8 mouse cellular contexts compared by ENCODE assay signal in the genomic region with DNA sequence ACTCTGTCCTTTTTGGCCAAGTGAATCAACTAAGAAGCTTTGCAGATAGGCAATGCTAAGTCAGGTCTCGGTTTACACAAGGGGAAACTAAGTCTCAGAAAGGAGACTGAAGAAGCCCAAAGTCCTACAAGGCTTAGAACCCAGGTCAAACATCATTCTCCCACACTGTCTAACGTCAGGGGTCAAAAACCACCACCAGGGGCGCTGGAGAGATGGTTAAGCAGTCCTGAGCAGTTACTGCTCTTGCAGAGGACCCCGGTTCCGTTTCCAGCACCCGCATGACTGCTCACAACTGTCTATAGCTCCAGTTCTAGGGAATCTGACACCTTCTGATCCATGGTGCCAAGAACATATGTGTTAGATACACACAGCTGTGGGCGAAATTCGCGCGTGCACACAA. TPM values are rescaled to one million over a fixed set of nuclear protein-coding genes. Genes with fewer than 3 reads are reported as not detected.
DNase-seq lines count a peak whose midpoint lies in the region; ATAC-seq and TF ChIP-seq lines count a peak whose summit lies in the region.
"Had no signal": no experiment of that assay in that cellular context is flagged by ENCODE, and none has a peak within 500 bp of the region (broad histone marks: within the 10 kb centered on the region; RNA-seq: fewer than 3 reads in every experiment).

No protein-coding gene starts in this region.

- no peaks in the 10 kb centered on the region for H3K9me3 ChIP-seq in limb, embryonic 11.5 days (ENCODE audit: control insufficient read depth, low read length)
- H3K9me3 ChIP-seq: stomach, embryonic 15.5 days had no signal

- WGBS in lung, adult 2 months, result 59% methylated on average over 10 of the region's 10 CpGs
- WGBS in limb, embryonic 11.5 days, result 58% methylated on average over 10 of the region's 10 CpGs

- ATAC-seq in limb, embryonic 11.5 days (ENCODE audit: insufficient number of reproducible peaks, low FRiP score, low TSS enrichment, low read depth), result no peak

- H3K36me3 ChIP-seq in limb, embryonic 11.5 days (ENCODE audit: control insufficient read depth, insufficient read depth, low read length), result no peaks in the 10 kb centered on the region
- H3K36me3 ChIP-seq: stomach, embryonic 15.5 days had no signal

- H3K4me3 ChIP-seq in lung, adult 2 months (replicated peaks; ENCODE audit: extremely low read depth, low read depth, low read length), result no peak overlapping the region
- H3K4me3 ChIP-seq in limb, embryonic 11.5 days (ENCODE audit: low read depth, low read length), result no peak overlapping the region

- peak; percentile 48 for DNase-seq in lung, adult 2 months
- DNase-seq in lung, postnatal 25 days (ENCODE audit: low spot score), result no peak
- DNase-seq in ZHBTc4 (ENCODE audit: low read depth, low spot score), result peak; percentile 88
- DNase-seq in embryo, embryonic 10 days (ENCODE audit: low spot score), result peak; percentile 54
- peak; percentile 75 for DNase-seq in limb, embryonic 11.5 days (ENCODE audit: low spot score)
- DNase-seq in spleen, postnatal 10 days (ENCODE audit: low spot score in 2 of 2), result peak; percentile 36 to 81
- no peak for DNase-seq in layer of hippocampus, postnatal 14 days (ENCODE audit: low spot score in 2 of 2)

- no peak overlapping the region for H3K27ac ChIP-seq in limb, embryonic 11.5 days (replicated peaks; ENCODE audit: low read depth, low read length)
- H3K27ac ChIP-seq: stomach, embryonic 15.5 days had no signal

- no peaks in the 10 kb centered on the region for H3K4me1 ChIP-seq in lung, adult 2 months (ENCODE audit: control insufficient read depth, insufficient read depth, low read length)
- peaks cover 2% of the 10 kb centered on the region; the same call in 1 of the 2 replicates for H3K4me1 ChIP-seq in limb, embryonic 11.5 days (ENCODE audit: control insufficient read depth, insufficient read depth, low read length)

- H3K4me2 ChIP-seq in limb, embryonic 11.5 days (ENCODE audit: low read depth, severe bottlenecking), result peak overlapping the region; percentile 95; the same call in 1 of the 2 replicates

- no peak overlapping the region for H3K9ac ChIP-seq in limb, embryonic 11.5 days (ENCODE audit: low read length)

- no peak for TF ChIP-seq POLR2A in lung, adult 2 months (IDR thresholded peaks at IDR 0.05; ENCODE audit: borderline replicate concordance, extremely low read depth, low read depth, low read length)

- H3K27me3 ChIP-seq in limb, embryonic 11.5 days (ENCODE audit: control insufficient read depth, insufficient read depth, low read length), result 0 out of 2 replicates have a peak, but pooled peaks cover 5% of the 10 kb centered on the region
- H3K27me3 ChIP-seq: stomach, embryonic 15.5 days had no signal

- peak; percentile 57 for TF ChIP-seq CTCF in lung, adult 2 months (IDR thresholded peaks at IDR 0.05; ENCODE audit: insufficient read depth, low read length)

RNA-seq across cellular contexts. Expression of gene Cdk18, which starts 0.7 kb away (rescaled TPM):
- 32.8 and 34.0 TPM in 2 replicates for polyA plus RNA-seq in lung, adult 2 months (2012; rRNA removed)
- polyA plus RNA-seq in limb, embryonic 11.5 days (2014; fragmentation: Nextera tagmentation; extraction: Ambion mirVana), result 3.7 and 3.9 TPM in 2 replicates
- total RNA-seq in layer of hippocampus, postnatal 14 days (2021), result 10 to 100 TPM; 21.2 to 21.9 TPM

RNA-seq across cellular contexts. Expression of gene Lemd1, which starts 51.1 kb away (rescaled TPM):
- polyA plus RNA-seq in lung, adult 2 months (2012; rRNA removed), result not detected in 2 replicates
- 1.2 and 1.5 TPM in 2 replicates for polyA plus RNA-seq in limb, embryonic 11.5 days (2014; fragmentation: Nextera tagmentation; extraction: Ambion mirVana)
- total RNA-seq in layer of hippocampus, postnatal 14 days (2021), result 1 to 10 TPM; 1.4 to 1.8 TPM

RNA-seq across cellular contexts. Expression of gene AC124108.1, which starts 51.1 kb away (rescaled TPM):
- not detected in 2 replicates for polyA plus RNA-seq in lung, adult 2 months (2012; rRNA removed)
- polyA plus RNA-seq in limb, embryonic 11.5 days (2014; fragmentation: Nextera tagmentation; extraction: Ambion mirVana), result 0.87 and 1.1 TPM in 2 replicates
- under 1 TPM; 0.91 to 0.97 TPM for total RNA-seq in layer of hippocampus, postnatal 14 days (2021)

Comparison
In these comparisons a context has a peak if more than half of its experiments do, and no peak if none do; other contexts are left out.
1. DNase-seq: peak in lung, adult 2 months (single experiment), ZHBTc4 (single experiment), embryo, embryonic 10 days (single experiment), limb, embryonic 11.5 days (single experiment) and spleen, postnatal 10 days (2 of 2); none in lung, postnatal 25 days (single experiment) and layer of hippocampus, postnatal 14 days (0 of 2).